Mouse (Mus musculus) testis, postnatal 10 days (tissue): ENCODE measurements around the gene Tnfrsf13c.

ENCODE experiments used
- DNase-seq: peaks from one replicate; pipeline ENCODE4 v3.0.0; 2021; ENCODE audit warnings: low spot score

The Tnfrsf13c gene

GRCm38 (mm10) chr15:82230098-82230611, 6.0 kb upstream of the Tnfrsf13c start:
- no peak for DNase-seq

GRCm38 (mm10) chr15:82229542-82230045, 5.4 kb upstream of the Tnfrsf13c start:
- no peak for DNase-seq

GRCm38 (mm10) chr15:82225769-82226168, 1.6 kb upstream of the Tnfrsf13c start:
- DNase-seq: no peak

- DNase-seq: no peak
These were observed 540 bp upstream of the Tnfrsf13c start for GRCm38 (mm10) chr15:82224602-82225215.

- no peak for DNase-seq
These were observed 918 bp downstream of the Tnfrsf13c start for GRCm38 (mm10) chr15:82223251-82223650.

- no peak for DNase-seq
These were observed 2.9 kb downstream of the Tnfrsf13c start for GRCm38 (mm10) chr15:82221104-82221860.

GRCm38 (mm10) chr15:82220003-82220675, 4.0 kb downstream of the Tnfrsf13c start:
- no peak for DNase-seq

- DNase-seq: no peak
These were observed 5.1 kb downstream of the Tnfrsf13c start for GRCm38 (mm10) chr15:82218778-82219666.

GRCm38 (mm10) chr15:82217980-82218379, 6.2 kb downstream of the Tnfrsf13c start:
- DNase-seq: no peak

- no peak for DNase-seq
These were observed 7.1 kb downstream of the Tnfrsf13c start for GRCm38 (mm10) chr15:82217039-82217438.

- no peak for DNase-seq
These were observed 7.9 kb downstream of the Tnfrsf13c start for GRCm38 (mm10) chr15:82216142-82216827.

GRCm38 (mm10) chr15:82215332-82216046, 8.7 kb downstream of the Tnfrsf13c start:
- no peak for DNase-seq

GRCm38 (mm10) chr15:82213222-82213621, 10.9 kb downstream of the Tnfrsf13c start:
- peak; percentile 55 for DNase-seq

GRCm38 (mm10) chr15:82212752-82213063, 11.5 kb downstream of the Tnfrsf13c start, which contains the start of gene Shisa8:
Gene Shisa8 (minus strand): TSS chr15:82212815.
- peak; percentile 70 for DNase-seq

- DNase-seq: no peak
These were observed 12.0 kb downstream of the Tnfrsf13c start for GRCm38 (mm10) chr15:82211911-82212751.

- DNase-seq: no peak
These were observed 12.9 kb downstream of the Tnfrsf13c start for GRCm38 (mm10) chr15:82211281-82211680.

- no peak for DNase-seq
These were observed 13.4 kb downstream of the Tnfrsf13c start for GRCm38 (mm10) chr15:82210801-82211200.

GRCm38 (mm10) chr15:82209295-82210050, 14.7 kb downstream of the Tnfrsf13c start:
- DNase-seq: no peak

GRCm38 (mm10) chr15:82208307-82208706, 15.9 kb downstream of the Tnfrsf13c start:
- DNase-seq: no peak
